Mouse (Mus musculus) heart, embryonic 16.5 days (tissue): ENCODE data around the gene Fam219b. TPM values are rescaled to one million over a fixed set of nuclear protein-coding genes. Genes with fewer than 3 reads are reported as not detected.

Experiments
- polyA plus RNA-seq: library from polyadenylated mRNA; unstranded; fragments of >200 nt; fragmentation: Nextera tagmentation; extraction: Ambion mirVana; gene quantifications from 2 replicates; pipeline ENCODE4 v1.2.1, GENCODE M21; 2015

The Fam219b gene
- polyA plus RNA-seq, 1 experiment from 2014 or later, result 13.4 TPM

Other genes starting within 250 kb of the Fam219b start
- gene Ppcdc, start 97.4 kb upstream of the Fam219b start, polyA plus RNA-seq, result 20.2 and 21.0 TPM in 2 replicates
- gene Scamp5, start 69.5 kb upstream of the Fam219b start, polyA plus RNA-seq, result 7.9 TPM in 2 replicates
- 11.5 and 15.9 TPM in 2 replicates for gene Rpp25, start 33.5 kb upstream of the Fam219b start, polyA plus RNA-seq
- gene Cox5a, start 16.3 kb upstream of the Fam219b start, polyA plus RNA-seq, result 1,790 and 1,803 TPM in 2 replicates
- gene Mpi, start 15.2 kb downstream of the Fam219b start, polyA plus RNA-seq, result 89.8 and 95.6 TPM in 2 replicates
- gene Scamp2, start 23.4 kb downstream of the Fam219b start, polyA plus RNA-seq, result 52.3 and 53.4 TPM in 2 replicates
- gene Ulk3, start 51.9 kb downstream of the Fam219b start, polyA plus RNA-seq, result 17.9 and 20.1 TPM in 2 replicates
- gene Cplx3, start 68.8 kb downstream of the Fam219b start, polyA plus RNA-seq, result not detected in 2 replicates
- gene Lman1l, start 83.2 kb downstream of the Fam219b start, polyA plus RNA-seq, result 0.11 TPM in 1 of 2 replicates, not detected in the other
- gene Csk, start 116.1 kb downstream of the Fam219b start, polyA plus RNA-seq, result 20.4 and 29.9 TPM in 2 replicates
- 0.07 TPM in 1 of 2 replicates, not detected in the other for gene Cyp1a2, start 146.2 kb downstream of the Fam219b start, polyA plus RNA-seq
- gene Cyp1a1, start 150.4 kb downstream of the Fam219b start, polyA plus RNA-seq, result not detected in 2 replicates
- 18.2 and 19.5 TPM in 2 replicates for gene Edc3, start 171.0 kb downstream of the Fam219b start, polyA plus RNA-seq
- 57.9 and 67.5 TPM in 2 replicates for gene Clk3, start 228.3 kb downstream of the Fam219b start, polyA plus RNA-seq